Mouse (Mus musculus) heart, postnatal 0 days (tissue): ENCODE measurements around the gene E130309D02Rik. TPM values are rescaled to one million over a fixed set of nuclear protein-coding genes. Genes with fewer than 3 reads are reported as not detected.
A peak's percentile ranks its signal among the peaks of the same experiment; 100 is the strongest.

Experiments used
- ATAC-seq: fragments of 200-750 bp; cut with Nextera tagmentation; 2 replicates; pipeline ENCODE4 v1.8.0; 2017; ENCODE audit warnings: low read depth, moderate number of reproducible peaks, moderate library complexity; ENCODE audit not compliant: insufficient read depth
- DNase-seq: peaks from one replicate; pipeline ENCODE4 v3.0.0-alpha.2; 2016; ENCODE audit warnings: low spot score
- H3K27ac ChIP-seq: fragments of 300-500 bp; sonication (generic); 2 replicates; pipeline ENCODE4 v1.5.1; 2014; ENCODE audit warnings: low read depth, mild to moderate bottlenecking
- H3K27me3 ChIP-seq: fragments of 300-500 bp; sonication (generic); 2 replicates; pipeline ENCODE4 v1.6.1; 2014; ENCODE audit warnings: low read length, mixed read lengths; ENCODE audit not compliant: control insufficient read depth, insufficient read depth
- H3K36me3 ChIP-seq: fragments of 300-500 bp; sonication (generic); replicated peaks from 2 replicates; pipeline ENCODE4 v1.6.1; 2014; ENCODE audit warnings: low read length, mixed read lengths; ENCODE audit not compliant: control insufficient read depth, insufficient read depth
- H3K4me1 ChIP-seq: fragments of 300-500 bp; sonication (generic); 2 replicates; pipeline ENCODE4 v1.6.1; 2014; ENCODE audit warnings: antibody characterized with exemption; ENCODE audit not compliant: control insufficient read depth, insufficient read depth
- H3K4me2 ChIP-seq: fragments of 300-500 bp; sonication (generic); 2 replicates; pipeline ENCODE4 v1.6.1; 2014; ENCODE audit warnings: low read depth, mild to moderate bottlenecking, low read length, moderate library complexity
- H3K4me3 ChIP-seq: fragments of 300-500 bp; sonication (generic); 2 replicates; pipeline ENCODE4 v1.5.1; 2014; ENCODE audit warnings: low read depth, low read length
- H3K9ac ChIP-seq: fragments of 300-500 bp; sonication (generic); replicated peaks from 2 replicates; pipeline ENCODE4 v1.6.1; 2014; ENCODE audit warnings: low read depth, low read length, mixed read lengths
- H3K9me3 ChIP-seq: fragments of 300-500 bp; sonication (generic); replicated peaks from 2 replicates; pipeline ENCODE4 v1.6.1; 2016; ENCODE audit warnings: low read length; ENCODE audit not compliant: control insufficient read depth
- CTCF ChIP-seq: IDR thresholded peaks from 2 replicates; pipeline ENCODE4 v1.5.1; 2016; ENCODE audit warnings: antibody characterized with exemption, control low read depth, low read depth
- EP300 ChIP-seq: IDR thresholded peaks from 2 replicates; pipeline ENCODE4 v1.6.1; 2016; ENCODE audit warnings: antibody characterized with exemption, low read depth
- WGBS: fragments of 180-500 bp; shearing (Covaris S2); extraction: QIAGEN DNeasy Blood & Tissue Kit; methylation state at CpG from one replicate; pipeline ENCODE4 v1.1.7; 2014; 5-methylcytosine and 5-hydroxymethylcytosine counted together
- polyA plus RNA-seq: library from polyadenylated mRNA; unstranded; fragments of >200 nt; fragmentation: Nextera tagmentation; extraction: Ambion mirVana; gene quantifications from 2 replicates; pipeline ENCODE4 v1.2.1, GENCODE M21; 2015
- total RNA-seq: library from RNA; depleted of rRNA; stranded (reverse); fragments of >200 nt; gene quantifications from 2 replicates; pipeline ENCODE4 v1.2.3, GENCODE M21; 2014; ENCODE audit warnings: low replicate concordance

Gene E130309D02Rik
- total and polyA plus RNA-seq, 2 experiments from 2014 or later, result 15.4 to 34.3 TPM

DNA sequence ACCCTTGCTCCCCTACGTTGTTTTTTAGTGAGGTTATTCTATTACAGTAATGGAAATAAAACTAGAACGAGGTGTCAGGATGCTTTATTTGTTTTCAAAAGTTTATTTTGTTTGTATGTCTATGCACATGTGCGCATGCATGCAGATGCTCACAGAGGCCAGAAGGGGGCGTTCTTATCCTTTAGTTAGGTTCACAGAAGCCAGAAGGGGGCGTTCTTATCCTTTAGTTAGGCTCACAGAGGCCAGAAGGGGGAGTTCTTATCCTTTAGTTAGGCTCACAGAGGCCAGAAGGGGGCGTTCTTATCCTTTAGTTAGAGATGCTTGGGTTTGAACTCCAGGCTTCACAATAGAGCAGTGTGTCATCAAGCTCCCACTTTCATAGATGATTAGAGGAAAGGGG lies 21.4 kb upstream of the E130309D02Rik start:
- DNase-seq (no peak), ATAC-seq (no peak)
- no peak overlapping the region for H3K4me3 ChIP-seq
- H3K4me1 ChIP-seq, result no peaks in the 10 kb centered on the region
- no peak overlapping the region for H3K27ac ChIP-seq
- no peaks in the 10 kb centered on the region for H3K36me3 ChIP-seq
- TF ChIP-seq EP300, result no peak
- TF ChIP-seq CTCF, result peak; percentile 17
- H3K9ac ChIP-seq, result no peak overlapping the region
- 60% methylated on average over 6 of the region's 6 CpGs for WGBS
- no peaks in the 10 kb centered on the region for H3K27me3 ChIP-seq
- H3K9me3 ChIP-seq, result no peaks in the 10 kb centered on the region
- no peak overlapping the region for H3K4me2 ChIP-seq

- Histone ChIP-seq H3K4me3 (no peak overlapping the region), H3K9me3 (no peaks in the 10 kb centered on the region), H3K36me3 (no peaks in the 10 kb centered on the region), H3K4me1 (0 out of 2 replicates have a peak, but pooled peaks cover under 1% of the 10 kb centered on the region), H3K27ac (no peak overlapping the region), H3K27me3 (no peaks in the 10 kb centered on the region), H3K4me2 (no peak overlapping the region), H3K9ac (no peak overlapping the region)
- ATAC-seq, result no peak
- TF ChIP-seq EP300 (no peak), CTCF (no peak)
- no peak for DNase-seq
- WGBS, result 60% methylated on average over 7 of the region's 7 CpGs
These were observed 19.9 kb upstream of the E130309D02Rik start for GRCm38 (mm10) chr5:143335089-143335460.

DNA sequence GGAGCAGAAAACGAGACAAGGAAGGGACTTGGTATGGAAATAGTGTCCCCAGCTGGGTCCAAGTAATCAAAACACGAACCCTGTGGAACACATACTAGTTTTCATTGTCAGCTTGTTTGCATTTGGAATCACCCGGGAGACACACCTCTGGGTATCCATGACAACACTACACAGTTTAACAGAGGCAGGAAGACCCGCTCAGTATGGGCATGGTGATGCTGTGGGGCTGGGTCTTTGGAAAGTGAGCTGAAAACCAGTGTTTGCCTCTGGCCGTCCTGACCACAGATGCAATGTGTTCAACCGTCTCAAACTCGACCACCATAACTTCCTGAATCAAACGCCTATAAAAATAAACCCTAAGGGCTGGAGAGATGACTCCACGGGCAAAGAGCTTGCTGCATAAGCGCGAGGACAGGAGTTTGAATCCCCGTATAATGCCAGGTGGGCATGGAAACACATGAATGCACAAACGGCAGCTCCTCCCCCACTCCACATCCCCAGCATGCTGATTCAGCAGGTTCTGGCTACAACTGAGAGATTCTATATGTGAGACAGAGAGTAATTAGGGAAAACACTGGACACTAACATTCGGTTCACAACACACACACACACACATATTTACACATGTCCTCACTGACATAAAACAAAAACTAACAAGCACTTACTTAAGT lies 19.4 kb upstream of the E130309D02Rik start:
- Histone ChIP-seq H3K36me3 (no peaks in the 10 kb centered on the region), H3K9me3 (no peaks in the 10 kb centered on the region), H3K27ac (no peak overlapping the region), H3K4me2 (peak overlapping the region; percentile 36; the same call in 1 of the 2 replicates), H3K9ac (no peak overlapping the region), H3K4me3 (no peak overlapping the region), H3K4me1 (peaks cover 5% of the 10 kb centered on the region), H3K27me3 (no peaks in the 10 kb centered on the region)
- no peak for TF ChIP-seq EP300
- no peak for TF ChIP-seq CTCF
- ATAC-seq (no peak), DNase-seq (no peak)
- 63% methylated on average over 14 of the region's 14 CpGs for WGBS

GRCm38 (mm10) chr5:143333872-143334271 lies 18.7 kb upstream of the E130309D02Rik start:
- ATAC-seq, result peak; percentile 37; the same call in 1 of the 2 replicates
- peak overlapping the region; percentile 36; the same call in 1 of the 2 replicates for H3K4me2 ChIP-seq
- no peak overlapping the region for H3K9ac ChIP-seq
- no peaks in the 10 kb centered on the region for H3K36me3 ChIP-seq
- H3K27ac ChIP-seq, result no peak overlapping the region
- H3K9me3 ChIP-seq, result no peaks in the 10 kb centered on the region
- peaks cover 7% of the 10 kb centered on the region for H3K4me1 ChIP-seq
- WGBS, result 7% methylated on average over 5 of the region's 5 CpGs
- peak; percentile 82 for TF ChIP-seq CTCF
- no peak for TF ChIP-seq EP300
- H3K27me3 ChIP-seq, result no peaks in the 10 kb centered on the region
- DNase-seq, result peak; percentile 44
- H3K4me3 ChIP-seq, result no peak overlapping the region

- no peak for TF ChIP-seq EP300
- no peak for TF ChIP-seq CTCF
- WGBS, result under 1% methylated on average over 49 of the region's 57 CpGs
These were observed 13.7 kb upstream of the E130309D02Rik start, which contains the start of gene Zdhhc4 for GRCm38 (mm10) chr5:143328690-143329495. Gene Zdhhc4, minus strand, starts transcription at chr5:143329256.

More at GRCm38 (mm10) chr5:143328690-143329495, 13.7 kb upstream of the E130309D02Rik start, which contains the start of gene Zdhhc4:
- DNase-seq (peak; percentile 79), ATAC-seq (peak; percentile 81)
- Histone ChIP-seq H3K4me1 (peaks cover 15% of the 10 kb centered on the region), H3K27ac (peak within 1 kb of the TSS; percentile 83), H3K4me2 (peak within 1 kb of the TSS; percentile 94), H3K36me3 (peaks cover 26% of the 10 kb centered on the region), H3K27me3 (no peaks in the 10 kb centered on the region), H3K9me3 (no peaks in the 10 kb centered on the region), H3K9ac (peak within 1 kb of the TSS; percentile 86), H3K4me3 (peak within 1 kb of the TSS; percentile 95)
